Mouse (Mus musculus): ENCODE results near the gene Tmem163. TPM values are rescaled to one million over a fixed set of nuclear protein-coding genes. Genes with fewer than 3 reads are reported as not detected.

Gene Tmem163
- polyA plus RNA-seq, 1 experiment, result 0.30 TPM

Other genes with a start within 250 kb of the Tmem163 start
- gene Acmsd, start 49.9 kb upstream of the Tmem163 start, polyA plus RNA-seq (2012; rRNA removed), result not detected in 2 replicates
- 24.7 and 25.3 TPM in 2 replicates for gene Ccnt2, start 94.6 kb upstream of the Tmem163 start, polyA plus RNA-seq (2012; rRNA removed)
- gene Map3k19, start 175.5 kb upstream of the Tmem163 start, polyA plus RNA-seq (2012; rRNA removed), result 0.39 and 0.93 TPM in 2 replicates
- gene Rab3gap1, start 189.2 kb upstream of the Tmem163 start, polyA plus RNA-seq (2012; rRNA removed), result 21.8 and 23.8 TPM in 2 replicates